Mouse (Mus musculus): ENCODE measurements around the gene Vps25.

Gene Vps25

GRCm38 (mm10) chr11:101253613-101254389 is at the start of gene Vps25:
Vps25 (plus strand) TSS chr11:101253707.
- peak; percentile 85 for DNase-seq

- DNase-seq = no peak
Measured at GRCm38 (mm10) chr11:101211970-101212369, 41.5 kb upstream of the Vps25 start.

DNA sequence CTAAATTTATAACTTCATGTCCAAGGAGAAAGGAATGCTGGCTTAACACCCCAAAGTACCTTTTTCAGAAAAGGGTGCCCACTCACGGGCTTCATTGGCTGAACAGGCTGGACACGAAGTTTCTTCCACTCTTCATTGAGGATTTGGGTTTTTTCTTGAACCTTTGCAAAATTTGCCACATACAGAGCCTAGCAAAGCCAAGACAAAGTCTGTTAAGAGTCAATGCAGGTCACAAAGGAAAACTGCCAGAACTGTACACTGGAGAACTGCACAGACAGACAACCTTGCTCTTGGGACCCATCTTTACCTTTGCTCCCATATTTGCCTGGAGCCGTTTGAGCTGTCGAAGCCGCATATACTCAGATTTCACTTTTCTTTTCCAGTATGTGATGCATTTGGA is 36.6 kb upstream of the Vps25 start:
- DNase-seq = no peak

DNA sequence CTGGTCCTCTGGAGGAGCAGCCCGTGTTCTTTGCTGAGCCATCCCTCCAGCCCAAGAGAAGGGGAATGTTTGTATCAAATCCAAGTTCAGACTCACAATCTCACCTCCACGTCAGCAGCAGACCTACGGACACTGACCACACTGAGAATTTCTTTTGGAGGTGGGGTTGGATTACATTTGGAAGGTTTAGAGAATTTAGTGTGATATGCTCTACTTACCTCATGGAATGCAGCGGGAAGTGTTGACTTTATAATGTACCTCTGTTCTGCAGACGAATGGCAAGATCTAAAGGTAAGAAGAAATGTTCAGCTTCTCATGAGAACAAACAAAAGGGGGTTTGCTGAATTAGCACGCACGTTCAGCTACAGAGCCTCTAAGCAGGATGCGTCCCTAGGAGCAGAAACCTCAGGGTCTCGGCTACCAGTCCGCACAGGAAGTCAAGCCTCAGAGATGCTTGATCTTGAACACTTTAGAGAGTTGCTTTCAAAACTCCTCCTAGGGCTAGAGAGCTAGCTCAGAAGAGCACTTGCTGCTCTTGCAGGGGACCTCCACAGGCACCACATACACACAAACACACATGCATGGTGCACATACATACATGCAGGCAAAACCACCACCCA is 35.0 kb upstream of the Vps25 start:
- no peak for DNase-seq

GRCm38 (mm10) chr11:101220853-101221252 is 32.7 kb upstream of the Vps25 start:
- DNase-seq = no peak

DNA sequence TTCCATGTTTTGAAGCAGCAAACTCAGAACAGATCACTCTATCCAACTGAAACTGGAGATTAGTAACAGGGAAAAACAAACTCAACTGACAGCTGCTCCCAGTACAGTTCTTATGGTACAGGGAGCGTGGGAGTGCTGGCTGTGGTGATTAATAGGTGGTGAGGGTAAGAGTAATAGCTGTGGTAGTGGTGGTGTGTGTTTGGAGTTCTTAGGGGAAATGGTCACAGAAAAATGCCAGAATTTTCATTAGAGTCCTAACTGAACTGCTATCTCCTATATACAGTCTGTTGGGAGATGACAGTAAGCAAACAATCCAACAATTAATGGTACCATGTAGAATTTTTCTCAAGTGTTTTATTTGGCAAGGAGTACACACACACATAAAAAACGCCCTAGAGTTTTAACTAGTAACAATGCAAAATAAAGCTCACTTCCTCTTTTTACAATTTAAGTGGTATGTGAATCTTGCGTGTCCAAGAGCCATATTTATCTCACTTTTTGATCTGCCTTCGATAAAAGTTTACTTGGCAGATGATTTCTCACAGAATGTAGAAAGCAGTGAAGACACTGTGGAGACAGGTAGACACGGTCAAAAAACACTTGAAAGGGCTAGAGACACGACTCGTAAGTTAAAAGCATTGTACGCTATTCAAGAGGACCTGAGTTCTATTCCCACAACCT is 32.1 kb upstream of the Vps25 start:
- no peak for DNase-seq

GRCm38 (mm10) chr11:101224337-101224736 is 29.2 kb upstream of the Vps25 start:
- DNase-seq = no peak

DNA sequence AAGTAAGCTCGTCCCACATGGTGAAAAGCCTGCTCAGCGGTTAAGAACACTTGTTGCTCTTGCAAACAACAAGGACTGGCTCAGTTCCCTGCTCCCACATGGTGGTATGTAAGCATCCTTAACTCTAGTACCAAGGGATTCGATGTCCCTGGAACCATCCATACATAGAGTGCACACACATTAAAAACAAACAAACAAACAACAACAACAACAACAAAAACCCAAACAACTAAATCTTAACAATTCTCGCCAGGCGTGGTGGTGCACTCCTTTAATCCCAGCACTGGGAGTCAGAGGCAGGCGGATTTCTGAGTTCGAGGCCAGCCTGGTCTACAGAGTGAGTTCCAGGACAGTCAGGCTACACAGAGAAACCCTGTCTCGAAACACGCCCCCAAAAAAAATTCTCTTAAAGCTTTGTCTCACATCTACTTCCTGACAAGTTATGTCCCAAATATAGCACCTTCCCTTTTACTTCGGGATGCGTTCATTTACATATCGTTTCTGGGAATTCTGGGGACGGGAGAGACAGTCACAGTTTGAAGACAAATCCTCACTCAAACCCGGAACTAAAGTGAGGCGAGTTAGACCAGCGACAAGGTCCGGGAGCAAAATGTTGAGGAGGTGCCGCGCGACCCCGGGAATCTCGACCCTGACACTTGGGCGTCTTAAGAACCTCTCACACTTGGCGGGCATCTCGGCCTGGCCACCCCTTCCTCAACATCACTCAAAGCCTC is 28.0 kb upstream of the Vps25 start:
- DNase-seq = no peak

DNA sequence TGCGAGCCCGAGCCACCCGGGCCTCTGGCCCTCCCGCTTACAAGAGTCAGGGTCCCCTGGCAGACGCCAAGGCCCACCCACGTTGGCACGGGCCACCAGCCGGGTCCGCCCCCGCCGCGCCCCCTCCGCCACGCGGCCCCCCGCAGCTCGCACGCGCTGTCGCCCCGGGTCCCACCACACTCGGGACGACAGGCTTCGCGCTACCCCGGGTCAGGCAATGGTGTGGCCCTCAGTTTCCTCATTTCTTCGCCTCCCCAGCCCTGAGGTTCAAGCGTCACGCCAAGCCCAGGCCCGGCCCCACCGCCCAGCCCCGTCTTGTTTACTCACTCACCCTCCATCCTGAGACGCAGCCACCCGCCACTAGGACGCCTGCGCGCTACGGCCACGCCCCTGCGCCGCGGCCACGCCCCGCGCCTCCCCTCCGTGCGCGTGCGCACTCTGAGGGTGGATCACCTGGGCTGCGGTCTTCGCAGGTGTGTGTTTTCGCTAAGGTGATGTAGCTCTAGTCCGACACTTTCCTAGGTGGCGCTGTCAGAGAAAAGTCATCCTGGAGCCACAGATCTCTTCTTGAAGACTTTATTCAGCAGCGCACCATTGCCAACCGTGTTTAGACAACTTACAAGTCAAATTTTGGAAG is 27.3 kb upstream of the Vps25 start, which contains the start of gene Ezh1:
TSS of gene Ezh1 (minus strand) at position 399 of the 637 bp plus-strand sequence.
- DNase-seq = peak; percentile 91

DNA sequence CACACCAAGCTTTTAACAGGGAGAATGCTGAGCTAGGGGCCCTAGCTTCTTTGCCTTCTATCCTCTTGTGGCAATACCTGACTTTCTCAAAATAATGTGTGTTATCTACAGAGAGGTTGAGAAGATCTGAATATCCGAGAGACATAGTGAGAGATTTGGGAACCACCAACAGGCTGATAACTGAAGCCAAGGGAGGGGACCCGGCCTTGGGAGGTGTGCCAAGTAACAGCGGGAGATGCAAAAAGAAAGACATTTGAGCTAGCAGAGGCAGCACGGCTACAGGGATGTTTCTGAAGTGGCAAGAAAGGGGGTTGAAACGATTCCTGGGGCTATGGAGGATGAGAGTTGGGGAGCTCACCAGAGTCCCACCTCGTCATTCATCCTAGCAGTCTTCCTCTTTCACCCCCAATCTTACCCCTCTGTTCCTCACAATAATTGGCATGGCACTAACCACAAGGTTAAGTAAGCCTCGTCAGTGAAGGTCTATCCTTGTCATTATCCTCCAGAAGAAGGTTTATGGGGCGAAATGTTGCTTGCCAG is 24.1 kb upstream of the Vps25 start:
- no peak for DNase-seq

- no peak for DNase-seq
Measured at GRCm38 (mm10) chr11:101230061-101230511, 23.4 kb upstream of the Vps25 start.

DNA sequence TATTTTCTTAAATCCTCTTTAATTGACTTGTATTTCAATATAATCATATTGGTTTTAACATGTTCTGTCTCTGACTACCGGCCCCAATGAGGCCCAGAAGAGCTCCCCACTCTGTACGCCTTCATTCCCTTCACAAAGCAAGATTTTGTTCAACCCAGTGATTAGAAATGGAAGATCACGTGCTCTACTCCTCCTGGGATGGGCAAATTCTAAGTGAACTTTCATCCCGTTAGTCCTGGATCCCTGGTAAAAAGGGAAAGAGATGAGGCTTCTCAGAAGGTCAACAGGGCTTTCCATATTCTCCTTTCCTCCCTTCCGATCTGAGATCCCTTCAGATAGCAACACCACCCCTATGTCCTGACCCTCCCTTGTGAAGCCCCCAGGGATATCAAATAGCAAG is 23.0 kb upstream of the Vps25 start:
- DNase-seq = no peak

DNA sequence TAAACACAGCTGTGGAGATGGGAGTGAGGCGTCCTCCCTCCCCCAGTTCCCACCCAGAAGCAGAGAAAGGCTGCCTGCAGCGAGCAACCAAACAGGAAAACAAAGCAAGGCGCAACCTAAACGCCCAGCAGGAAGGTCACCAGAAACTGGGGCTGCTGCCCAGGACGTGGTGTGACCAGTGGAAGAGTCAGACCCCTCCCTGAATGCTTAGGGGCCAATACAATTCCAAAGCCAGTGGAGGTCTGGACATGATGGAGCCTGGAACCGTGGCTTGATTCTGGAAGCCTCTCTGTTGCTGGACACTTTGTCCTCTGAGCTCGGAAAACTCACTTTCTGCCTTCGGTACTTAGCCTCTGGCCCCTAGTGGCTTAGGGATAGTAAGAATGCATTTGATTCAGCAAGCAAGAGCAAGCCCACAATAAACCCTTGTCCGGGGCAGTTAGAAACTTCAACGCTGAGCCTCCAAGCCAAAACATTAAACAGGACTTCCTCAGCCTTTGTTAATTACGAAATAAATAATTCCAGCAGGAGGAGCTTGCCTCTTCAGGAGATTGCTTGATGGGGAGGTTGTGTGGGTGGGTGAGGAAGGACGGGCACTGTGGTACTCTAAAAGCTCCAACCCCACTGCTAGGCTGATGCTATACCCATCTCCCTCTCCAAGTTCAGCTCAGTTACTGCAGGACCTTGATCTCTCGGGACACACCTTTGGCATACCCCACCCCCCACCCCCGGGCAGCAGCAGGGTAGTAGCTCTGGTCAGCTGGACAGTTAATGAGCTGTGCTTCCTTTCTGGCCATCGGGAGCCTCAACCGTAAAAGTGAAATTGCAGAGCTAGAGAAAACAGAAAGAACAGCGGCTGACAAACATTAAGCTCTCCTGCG is 22.3 kb upstream of the Vps25 start:
- peak; percentile 36 for DNase-seq

- DNase-seq = no peak
Measured at GRCm38 (mm10) chr11:101232010-101232839, 21.3 kb upstream of the Vps25 start.

GRCm38 (mm10) chr11:101233240-101233639 is 20.3 kb upstream of the Vps25 start:
- no peak for DNase-seq

DNA sequence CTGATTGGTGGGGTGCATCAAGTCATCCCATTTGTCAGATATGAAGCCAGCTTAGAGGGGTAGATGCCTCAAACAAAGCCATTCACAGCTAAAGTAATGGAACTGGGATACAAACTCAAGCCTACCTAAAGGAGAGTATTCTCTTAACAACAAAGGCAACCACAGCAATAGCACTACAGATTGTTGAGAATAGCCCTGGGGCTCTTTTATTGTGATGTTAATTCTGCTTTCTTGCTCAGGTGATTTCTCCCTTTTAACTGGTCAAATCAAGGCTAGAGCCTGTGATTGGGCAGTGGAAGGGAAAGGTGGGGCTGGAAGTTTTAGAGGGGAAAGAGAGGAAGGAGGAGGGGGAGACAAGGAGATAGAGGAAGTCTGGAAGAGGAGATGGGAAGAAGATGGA is 19.4 kb upstream of the Vps25 start:
- no peak for DNase-seq

DNA sequence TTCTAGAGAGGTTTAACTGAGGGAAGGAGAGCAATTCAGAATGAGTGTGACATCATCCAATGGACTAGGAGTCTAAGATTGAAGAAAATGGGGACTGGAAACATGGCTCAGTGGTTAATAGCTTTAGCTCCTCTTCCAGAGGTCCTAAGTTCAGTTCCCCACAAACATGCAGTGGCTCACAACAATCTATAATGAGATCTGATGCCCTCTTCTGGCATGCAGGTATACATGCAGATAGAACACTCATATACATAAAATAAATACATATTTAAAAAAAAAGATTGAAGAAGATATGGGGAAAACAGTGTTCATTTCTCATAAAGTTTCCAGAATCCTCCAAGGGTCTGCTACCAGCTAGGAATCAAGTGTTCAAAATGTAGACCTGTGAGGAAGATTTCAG is 18.1 kb upstream of the Vps25 start:
- no peak for DNase-seq

- DNase-seq = no peak
Measured at GRCm38 (mm10) chr11:101236782-101237181, 16.7 kb upstream of the Vps25 start.

DNA sequence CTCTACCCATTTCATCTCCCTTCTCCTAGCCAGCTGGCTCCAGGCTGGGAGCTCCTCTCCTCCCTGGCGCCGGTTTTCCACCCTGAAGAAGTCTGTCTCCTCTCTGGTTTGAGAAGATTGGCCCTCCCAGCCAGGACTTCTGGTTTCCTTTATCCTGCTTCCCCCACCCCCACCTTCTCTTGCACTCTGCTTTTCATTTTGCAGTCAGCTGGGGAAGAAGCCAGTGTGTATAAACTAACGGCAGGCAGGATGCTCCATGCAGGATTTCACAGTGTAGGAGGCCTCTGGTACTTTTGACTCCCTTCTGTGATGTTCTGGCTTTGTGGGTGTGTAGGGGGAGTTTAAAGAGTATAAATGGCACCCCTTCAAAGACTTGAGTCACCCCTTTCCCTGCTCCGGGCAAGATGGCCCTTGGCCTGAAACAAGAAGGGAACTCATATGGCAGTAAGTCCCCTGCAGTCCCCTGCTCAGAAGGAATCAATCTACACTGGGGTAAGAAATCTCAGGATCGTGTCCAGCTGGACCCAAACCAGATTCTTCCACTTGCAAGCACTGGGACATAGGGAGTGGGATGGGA is 15.3 kb upstream of the Vps25 start:
- peak; percentile 14 for DNase-seq

DNA sequence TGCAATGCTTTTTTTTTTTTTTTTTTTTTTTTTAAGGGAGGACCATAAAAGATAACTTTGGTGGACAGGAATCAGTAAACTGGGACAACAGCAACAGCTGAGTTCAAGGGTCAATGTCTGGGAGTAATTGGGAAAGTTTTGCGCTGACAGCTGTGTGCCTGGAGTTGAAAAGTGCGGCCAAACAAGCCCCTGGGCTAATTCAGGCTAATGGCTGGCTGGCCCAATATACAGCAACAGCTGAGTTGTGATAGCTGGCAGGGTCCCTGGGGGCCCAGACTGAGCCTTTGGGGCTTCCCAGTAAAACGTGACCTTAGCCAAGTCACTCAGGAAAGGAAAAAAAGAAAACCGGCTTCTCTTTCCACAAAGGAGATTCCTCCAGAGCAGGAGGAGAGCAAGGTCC is 8.4 kb upstream of the Vps25 start:
- DNase-seq = no peak

All from right cerebral cortex, postnatal 25 days (tissue).